Mouse (Mus musculus): ENCODE data around the gene Tmem221. TPM values are rescaled to one million over a fixed set of nuclear protein-coding genes. Genes with fewer than 3 reads are reported as not detected.

The Tmem221 gene
- polyA plus RNA-seq, 1 experiment = not detected

- no peak overlapping the region for H3K4me3 ChIP-seq (ENCODE audit: insufficient read depth, low read depth, low read length)
- TF ChIP-seq CTCF (IDR thresholded peaks at IDR 0.05; ENCODE audit: insufficient read depth, low read depth, low read length) (peak; percentile 95), POLR2A (IDR thresholded peaks at IDR 0.05; ENCODE audit: insufficient read depth, low read depth, low read length) (no peak)
- 5% methylated on average over 15 of the region's 15 CpGs for WGBS
Measured at GRCm38 (mm10) chr8:71561401-71561800, 2.7 kb upstream of the Tmem221 start.

GRCm38 (mm10) chr8:71560765-71561164 lies 2.1 kb upstream of the Tmem221 start:
- Histone ChIP-seq H3K4me1 (ENCODE audit: control insufficient read depth, insufficient read depth, low read length) (peaks cover 16% of the 10 kb centered on the region), H3K4me3 (ENCODE audit: insufficient read depth, low read depth, low read length) (no peak overlapping the region), H3K27ac (ENCODE audit: insufficient read depth, low read depth, low read length) (no peak overlapping the region)
- TF ChIP-seq CTCF (IDR thresholded peaks at IDR 0.05; ENCODE audit: insufficient read depth, low read depth, low read length) (no peak), POLR2A (IDR thresholded peaks at IDR 0.05; ENCODE audit: insufficient read depth, low read depth, low read length) (no peak)
- WGBS = 82% methylated on average over 5 of the region's 5 CpGs

More at GRCm38 (mm10) chr8:71561401-71561800, 2.7 kb upstream of the Tmem221 start:
- Histone ChIP-seq H3K4me1 (ENCODE audit: control insufficient read depth, insufficient read depth, low read length) (peaks cover 16% of the 10 kb centered on the region), H3K27ac (ENCODE audit: insufficient read depth, low read depth, low read length) (no peak overlapping the region)

GRCm38 (mm10) chr8:71560071-71560470 lies 1.4 kb upstream of the Tmem221 start:
- peaks cover 16% of the 10 kb centered on the region for H3K4me1 ChIP-seq (ENCODE audit: control insufficient read depth, insufficient read depth, low read length)
- H3K27ac ChIP-seq (ENCODE audit: insufficient read depth, low read depth, low read length) = no peak overlapping the region
- no peak overlapping the region for H3K4me3 ChIP-seq (ENCODE audit: insufficient read depth, low read depth, low read length)
- 77% methylated on average over 3 of the region's 3 CpGs for WGBS
- TF ChIP-seq POLR2A (IDR thresholded peaks at IDR 0.05; ENCODE audit: insufficient read depth, low read depth, low read length) = no peak
- no peak for TF ChIP-seq CTCF (IDR thresholded peaks at IDR 0.05; ENCODE audit: insufficient read depth, low read depth, low read length)

- 0 out of 2 replicates have a peak overlapping the region, but pooled peaks have one; percentile 2 for H3K4me3 ChIP-seq (ENCODE audit: insufficient read depth, low read depth, low read length)
- TF ChIP-seq CTCF (IDR thresholded peaks at IDR 0.05; ENCODE audit: insufficient read depth, low read depth, low read length) (no peak), POLR2A (IDR thresholded peaks at IDR 0.05; ENCODE audit: insufficient read depth, low read depth, low read length) (no peak)
- 5% methylated on average over 24 of the region's 24 CpGs for WGBS
- peaks cover 16% of the 10 kb centered on the region for H3K4me1 ChIP-seq (ENCODE audit: control insufficient read depth, insufficient read depth, low read length)
- H3K27ac ChIP-seq (ENCODE audit: insufficient read depth, low read depth, low read length) = no peak overlapping the region
Measured at GRCm38 (mm10) chr8:71558958-71559690, 453 bp upstream of the Tmem221 start.

GRCm38 (mm10) chr8:71554644-71555043 lies 4.0 kb downstream of the Tmem221 start:
- H3K4me3 ChIP-seq (ENCODE audit: insufficient read depth, low read depth, low read length) = no peak overlapping the region
- peaks cover 10% of the 10 kb centered on the region for H3K4me1 ChIP-seq (ENCODE audit: control insufficient read depth, insufficient read depth, low read length)
- 95% methylated on average over 2 of the region's 2 CpGs for WGBS
- no peak for TF ChIP-seq POLR2A (IDR thresholded peaks at IDR 0.05; ENCODE audit: insufficient read depth, low read depth, low read length)
- TF ChIP-seq CTCF (IDR thresholded peaks at IDR 0.05; ENCODE audit: insufficient read depth, low read depth, low read length) = no peak
- no peak overlapping the region for H3K27ac ChIP-seq (ENCODE audit: insufficient read depth, low read depth, low read length)

- peaks cover 7% of the 10 kb centered on the region for H3K4me1 ChIP-seq (ENCODE audit: control insufficient read depth, insufficient read depth, low read length)
- WGBS = 61% methylated on average over 6 of the region's 6 CpGs
- TF ChIP-seq POLR2A (IDR thresholded peaks at IDR 0.05; ENCODE audit: insufficient read depth, low read depth, low read length) (no peak), CTCF (IDR thresholded peaks at IDR 0.05; ENCODE audit: insufficient read depth, low read depth, low read length) (no peak)
Measured at GRCm38 (mm10) chr8:71554001-71554400, 4.7 kb downstream of the Tmem221 start.

GRCm38 (mm10) chr8:71552770-71553169 lies 5.9 kb downstream of the Tmem221 start:
- 79% methylated on average over 6 of the region's 6 CpGs for WGBS
- H3K4me3 ChIP-seq (ENCODE audit: insufficient read depth, low read depth, low read length) = no peak overlapping the region
- TF ChIP-seq CTCF (IDR thresholded peaks at IDR 0.05; ENCODE audit: insufficient read depth, low read depth, low read length) (no peak), POLR2A (IDR thresholded peaks at IDR 0.05; ENCODE audit: insufficient read depth, low read depth, low read length) (no peak)
- H3K27ac ChIP-seq (ENCODE audit: insufficient read depth, low read depth, low read length) = no peak overlapping the region
- no peaks in the 10 kb centered on the region for H3K4me1 ChIP-seq (ENCODE audit: control insufficient read depth, insufficient read depth, low read length)

More at GRCm38 (mm10) chr8:71554001-71554400, 4.7 kb downstream of the Tmem221 start:
- no peak overlapping the region for H3K27ac ChIP-seq (ENCODE audit: insufficient read depth, low read depth, low read length)
- no peak overlapping the region for H3K4me3 ChIP-seq (ENCODE audit: insufficient read depth, low read depth, low read length)

- TF ChIP-seq CTCF (IDR thresholded peaks at IDR 0.05; ENCODE audit: insufficient read depth, low read depth, low read length) = no peak
- Histone ChIP-seq H3K27ac (ENCODE audit: insufficient read depth, low read depth, low read length) (no peak overlapping the region), H3K4me3 (ENCODE audit: insufficient read depth, low read depth, low read length) (no peak overlapping the region), H3K4me1 (ENCODE audit: control insufficient read depth, insufficient read depth, low read length) (no peaks in the 10 kb centered on the region)
- 72% methylated on average over 7 of the region's 7 CpGs for WGBS
Measured at GRCm38 (mm10) chr8:71550754-71551153, 7.9 kb downstream of the Tmem221 start.

- H3K4me1 ChIP-seq (ENCODE audit: control insufficient read depth, insufficient read depth, low read length) = peaks cover 10% of the 10 kb centered on the region
- H3K4me3 ChIP-seq (ENCODE audit: insufficient read depth, low read depth, low read length) = no peak overlapping the region
- H3K27ac ChIP-seq (ENCODE audit: insufficient read depth, low read depth, low read length) = no peak overlapping the region
- no peak for TF ChIP-seq POLR2A (IDR thresholded peaks at IDR 0.05; ENCODE audit: insufficient read depth, low read depth, low read length)
- no peak for TF ChIP-seq CTCF (IDR thresholded peaks at IDR 0.05; ENCODE audit: insufficient read depth, low read depth, low read length)
- 82% methylated on average over 7 of the region's 7 CpGs for WGBS
Measured at GRCm38 (mm10) chr8:71547590-71547989, 11.1 kb downstream of the Tmem221 start.
